Mouse (Mus musculus) midbrain, postnatal 0 days (tissue): ENCODE measurements at regions not wholly inside any gene's neighbourhood (a gene's known extent, or its start where the extent isn't known, plus 50 kb on each side); places are given as distances from the start of the nearest gene placed in this dataset.

Experiments used
- ATAC-seq: fragments of 200-750 bp; cut with Nextera tagmentation; 2 replicates; pipeline ENCODE4 v1.8.0; 2017; ENCODE audit warnings: moderate number of reproducible peaks, mild to moderate bottlenecking, moderate TSS enrichment, moderate library complexity; ENCODE audit not compliant: low FRiP score
- DNase-seq: peaks from one replicate; pipeline ENCODE4 v3.0.0-alpha.2; 2015; ENCODE audit warnings: low spot score
- H3K27ac ChIP-seq: fragments of 300-500 bp; sonication (generic); 2 replicates; pipeline ENCODE4 v1.5.1; 2014; ENCODE audit warnings: low read depth, mild to moderate bottlenecking, low read length, mixed read lengths
- H3K27me3 ChIP-seq: fragments of 300-500 bp; sonication (generic); 2 replicates; pipeline ENCODE4 v1.6.1; 2014; ENCODE audit warnings: low read length, control low read depth, mixed read lengths; ENCODE audit not compliant: insufficient read depth
- H3K36me3 ChIP-seq: fragments of 300-500 bp; sonication (generic); 2 replicates; pipeline ENCODE4 v1.6.1; 2014; ENCODE audit warnings: low read length, control low read depth, mixed read lengths; ENCODE audit not compliant: insufficient read depth
- H3K4me1 ChIP-seq: fragments of 300-500 bp; sonication (generic); 2 replicates; pipeline ENCODE4 v1.6.1; 2014; ENCODE audit warnings: mild to moderate bottlenecking, control low read depth, antibody characterized with exemption, low read length, mixed read lengths; ENCODE audit not compliant: insufficient read depth
- H3K4me2 ChIP-seq: fragments of 300-500 bp; sonication (generic); 2 replicates; pipeline ENCODE4 v1.6.1; 2014; ENCODE audit warnings: low read depth, mild to moderate bottlenecking, low read length, mixed read lengths; ENCODE audit not compliant: poor library complexity, severe bottlenecking
- H3K4me3 ChIP-seq: fragments of 300-500 bp; sonication (generic); 2 replicates; pipeline ENCODE4 v1.5.1; 2014; ENCODE audit warnings: low read depth, mild to moderate bottlenecking, low read length, moderate library complexity
- H3K9ac ChIP-seq: fragments of 300-500 bp; sonication (generic); replicated peaks from 2 replicates; pipeline ENCODE4 v1.6.1; 2014; ENCODE audit warnings: mild to moderate bottlenecking, low read length, moderate library complexity, mixed read lengths; ENCODE audit not compliant: poor library complexity, severe bottlenecking
- H3K9me3 ChIP-seq: fragments of 300-500 bp; sonication (generic); 2 replicates; pipeline ENCODE4 v1.6.1; 2016; ENCODE audit warnings: low read length, control low read depth
- CTCF ChIP-seq: IDR thresholded peaks from 2 replicates; pipeline ENCODE4 v1.5.1; 2016; ENCODE audit warnings: antibody characterized with exemption, mild to moderate bottlenecking
- WGBS: fragments of 180-500 bp; shearing (Covaris S2); extraction: QIAGEN DNeasy Blood & Tissue Kit; methylation state at CpG from one replicate; pipeline ENCODE4 v1.1.7; 2014; 5-methylcytosine and 5-hydroxymethylcytosine counted together

GRCm38 (mm10) chr10:101039034-101039433 lies 448.8 kb downstream of the 1700017N19Rik start:
- H3K9me3 ChIP-seq = no peaks in the 10 kb centered on the region
- no peaks in the 10 kb centered on the region for H3K36me3 ChIP-seq
- TF ChIP-seq CTCF = no peak
- no peak for DNase-seq
- H3K27me3 ChIP-seq = no peaks in the 10 kb centered on the region
- no peak overlapping the region for H3K9ac ChIP-seq
- no peak overlapping the region for H3K4me3 ChIP-seq
- ATAC-seq = no peak
- 64% methylated on average over 1 of the region's 1 CpGs for WGBS
- no peak overlapping the region for H3K27ac ChIP-seq
- no peak overlapping the region for H3K4me2 ChIP-seq
- H3K4me1 ChIP-seq = no peaks in the 10 kb centered on the region
